Mouse (Mus musculus): ENCODE data around the gene Lyrm7. TPM values are rescaled to one million over a fixed set of nuclear protein-coding genes. Genes with fewer than 3 reads are reported as not detected.
"Not testable (repeated sequence)": the region's sequence is repeated elsewhere in the genome, so short reads cannot be mapped to it uniquely, and the experiment has no call there.

The Lyrm7 gene
- total RNA-seq, 2 experiments from 2014 or later, result 10.8 to 11.6 TPM

GRCm38 (mm10) chr11:54881051-54881474 lies 20.3 kb upstream of the Lyrm7 start:
- DNase-seq, result peak; percentile 44 to 52

- DNase-seq, result no peak
These were observed 19.2 kb upstream of the Lyrm7 start for GRCm38 (mm10) chr11:54879922-54880321.

- peak in 1 of 2 experiments; percentile 67 for DNase-seq
These were observed 18.7 kb upstream of the Lyrm7 start for GRCm38 (mm10) chr11:54879434-54879833.

GRCm38 (mm10) chr11:54878893-54879292 lies 18.2 kb upstream of the Lyrm7 start:
- no peak for DNase-seq

- DNase-seq, result no peak
These were observed 15.3 kb upstream of the Lyrm7 start for GRCm38 (mm10) chr11:54876031-54876430.

- DNase-seq, result peak; percentile 55 to 65
These were observed 11.3 kb upstream of the Lyrm7 start for GRCm38 (mm10) chr11:54871831-54872537.

- no peak for DNase-seq
These were observed 8.6 kb upstream of the Lyrm7 start for GRCm38 (mm10) chr11:54869318-54869717.

GRCm38 (mm10) chr11:54868445-54868844 lies 7.7 kb upstream of the Lyrm7 start:
- no peak for DNase-seq

GRCm38 (mm10) chr11:54867903-54868434 lies 7.3 kb upstream of the Lyrm7 start:
- DNase-seq, result peak in 1 of 2 experiments; percentile 34

GRCm38 (mm10) chr11:54867049-54867385 lies 6.3 kb upstream of the Lyrm7 start:
- DNase-seq, result peak; percentile 46 to 56

GRCm38 (mm10) chr11:54866119-54867048 lies 5.7 kb upstream of the Lyrm7 start, which contains the start of gene Hint1:
Gene Hint1 (plus strand): TSS chr11:54866383.
- peak; percentile 95 for DNase-seq

GRCm38 (mm10) chr11:54865330-54866085 lies 4.8 kb upstream of the Lyrm7 start:
- no peak for DNase-seq

- DNase-seq, result peak; percentile 39 to 66
These were observed 2.2 kb upstream of the Lyrm7 start for GRCm38 (mm10) chr11:54862621-54863520.

GRCm38 (mm10) chr11:54861471-54862420 lies 1.0 kb upstream of the Lyrm7 start:
- DNase-seq, result no peak

- no peak for DNase-seq
These were observed 1.2 kb downstream of the Lyrm7 start for GRCm38 (mm10) chr11:54859322-54860165.

GRCm38 (mm10) chr11:54858880-54859279 lies 1.8 kb downstream of the Lyrm7 start:
- DNase-seq, result not testable (repeated sequence)

- DNase-seq, result no peak
These were observed 9.1 kb downstream of the Lyrm7 start for GRCm38 (mm10) chr11:54851656-54852055.

GRCm38 (mm10) chr11:54849961-54850758 lies 10.6 kb downstream of the Lyrm7 start:
- no peak for DNase-seq
